Mouse (Mus musculus) hematopoietic stem cell, adult 5-6 weeks (primary cell): ENCODE measurements around the gene Orai2. TPM values are rescaled to one million over a fixed set of nuclear protein-coding genes. Genes with fewer than 3 reads are reported as not detected.
"Not testable (repeated sequence)": the region's sequence is repeated elsewhere in the genome, so short reads cannot be mapped to it uniquely, and the experiment has no call there.

Source experiments
- ATAC-seq, 2 experiments: fragments of 125-278 bp in 1 of 2; replicated peaks in 1 of 2; 2 replicates each; pipeline ENCODE4 v1.8.0; 2016 to 2017; ENCODE audit warnings: inconsistent platforms in 2 of 2, mild to moderate bottlenecking in 2 of 2, moderate number of reproducible peaks in 2 of 2, low read depth in 1 of 2, moderate TSS enrichment in 1 of 2; ENCODE audit not compliant: low FRiP score in 2 of 2, poor library complexity in 2 of 2, severe bottlenecking in 2 of 2, insufficient read depth in 1 of 2, low TSS enrichment in 1 of 2
- total RNA-seq: library from RNA; stranded (forward); fragments of 172-1452, 232-1000 nt; gene quantifications from 2 replicates; pipeline ENCODE4 v1.2.3, GENCODE M21; 2017

The Orai2 gene
- total RNA-seq, 1 experiment from 2014 or later, result 25.8 TPM

GRCm38 (mm10) chr5:136144606-136145430, 25.7 kb downstream of the Orai2 start:
- no peak for ATAC-seq

- ATAC-seq, result no peak
These were observed 27.3 kb downstream of the Orai2 start for GRCm38 (mm10) chr5:136143161-136143755.

GRCm38 (mm10) chr5:136142746-136143145, 27.8 kb downstream of the Orai2 start:
- no peak for ATAC-seq

GRCm38 (mm10) chr5:136140057-136140482, 30.4 kb downstream of the Orai2 start:
- peak; percentile 25 to 39; a peak in 1 of 4 replicates for ATAC-seq

- 0 out of 4 replicates have a peak, but pooled peaks of 1 of the 2 experiments have one; percentile 17 for ATAC-seq
These were observed 31.1 kb downstream of the Orai2 start for GRCm38 (mm10) chr5:136139393-136139792.

GRCm38 (mm10) chr5:136137658-136138274, 32.7 kb downstream of the Orai2 start:
- no peak for ATAC-seq

- peak in 1 of 2 experiments; percentile 3; a peak in 1 of 4 replicates for ATAC-seq
These were observed 34.1 kb downstream of the Orai2 start for GRCm38 (mm10) chr5:136136292-136136990.

- peak; percentile 87 to 92 for ATAC-seq
These were observed 34.8 kb downstream of the Orai2 start, which contains the start of the genes Lrwd1 and Alkbh4 for GRCm38 (mm10) chr5:136135571-136136291. Gene Lrwd1, minus strand, starts transcription at chr5:136136074. Gene Alkbh4, plus strand, starts transcription at chr5:136136146.

GRCm38 (mm10) chr5:136122165-136122564, 48.3 kb downstream of the Orai2 start:
- no peak for ATAC-seq

- ATAC-seq, result no peak
These were observed 53.8 kb downstream of the Orai2 start for GRCm38 (mm10) chr5:136116784-136117112.

GRCm38 (mm10) chr5:136115891-136116783, 54.4 kb downstream of the Orai2 start, which contains the start of gene Polr2j:
Gene Polr2j, plus strand, starts transcription at chr5:136116631.
- ATAC-seq, result peak; percentile 89 to 97

GRCm38 (mm10) chr5:136113546-136113945, 57.0 kb downstream of the Orai2 start:
- not testable (repeated sequence) for ATAC-seq

- no peak for ATAC-seq
These were observed 61.5 kb downstream of the Orai2 start for GRCm38 (mm10) chr5:136109042-136109441.

- no peak for ATAC-seq
These were observed 62.0 kb downstream of the Orai2 start for GRCm38 (mm10) chr5:136108486-136108885.

- ATAC-seq, result no peak
These were observed 66.0 kb downstream of the Orai2 start for GRCm38 (mm10) chr5:136104511-136104910.
